Comparison of ENCODE assay signal across 16 mouse cellular contexts in the genomic region with DNA sequence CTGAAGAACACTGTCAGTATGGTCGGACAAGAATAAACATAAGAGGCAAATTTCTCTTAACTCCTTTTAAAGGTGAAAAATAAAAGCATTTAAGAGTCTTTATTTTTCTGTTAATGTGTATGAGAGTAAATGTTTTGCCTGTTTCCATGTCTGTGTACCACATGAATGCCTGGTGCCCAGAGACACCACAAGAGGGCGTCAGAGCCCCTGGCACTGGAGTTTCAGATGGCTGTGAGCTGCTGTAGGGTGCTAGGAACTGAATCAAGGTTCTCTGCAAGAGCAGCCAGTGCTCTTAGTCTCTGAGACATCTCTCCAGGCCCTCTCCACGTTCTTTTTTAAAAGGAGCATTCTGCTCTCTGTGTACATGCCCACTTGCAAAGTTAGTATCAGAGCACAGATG.
DNase-seq lines count a peak whose midpoint lies in the region; ATAC-seq and TF ChIP-seq lines count a peak whose summit lies in the region.
"Had no signal": no experiment of that assay in that cellular context is flagged by ENCODE, and none has a peak within 500 bp of the region (broad histone marks: within the 10 kb centered on the region; RNA-seq: fewer than 3 reads in every experiment).

No protein-coding gene starts in this region.

- 94% methylated on average over 3 of the region's 3 CpGs for WGBS in kidney, adult 2 months
- WGBS in kidney, embryonic 14.5 days, result 86% methylated on average over 3 of the region's 3 CpGs
- WGBS in midbrain, postnatal 0 days, result 82% methylated on average over 3 of the region's 3 CpGs
- 89% methylated on average over 3 of the region's 3 CpGs for WGBS in midbrain, embryonic 16.5 days

- no peak overlapping the region for H3K9ac ChIP-seq in kidney, embryonic 14.5 days (ENCODE audit: low read depth, low read length)
- no peak overlapping the region for H3K9ac ChIP-seq in midbrain, postnatal 0 days (replicated peaks; ENCODE audit: low read length, poor library complexity, severe bottlenecking)
- H3K9ac ChIP-seq in midbrain, embryonic 16.5 days (ENCODE audit: low read depth, low read length), result no peak overlapping the region
- H3K9ac ChIP-seq: embryonic facial prominence, embryonic 15.5 days; heart, embryonic 13.5 days; hindbrain, embryonic 12.5 days had no signal

- H3K27ac ChIP-seq in kidney, adult 2 months (ENCODE audit: insufficient read depth, low read depth, low read length), result no peak overlapping the region
- H3K27ac ChIP-seq in kidney, embryonic 14.5 days (ENCODE audit: low read depth, low read length), result no peak overlapping the region
- H3K27ac ChIP-seq in midbrain, postnatal 0 days (ENCODE audit: low read depth, low read length), result no peak overlapping the region
- no peak overlapping the region for H3K27ac ChIP-seq in midbrain, embryonic 16.5 days (ENCODE audit: low read length)
- H3K27ac ChIP-seq: embryonic facial prominence, embryonic 15.5 days; heart, embryonic 13.5 days; hindbrain, embryonic 12.5 days had no signal

- H3K9me3 ChIP-seq in kidney, embryonic 14.5 days (ENCODE audit: control insufficient read depth, low read length), result no peaks in the 10 kb centered on the region
- H3K9me3 ChIP-seq in midbrain, postnatal 0 days (ENCODE audit: low read length), result no peaks in the 10 kb centered on the region
- H3K9me3 ChIP-seq in midbrain, embryonic 16.5 days (replicated peaks; ENCODE audit: control insufficient read depth, low read length, poor library complexity, severe bottlenecking), result no peaks in the 10 kb centered on the region; the same call in 1 of the 2 replicates
- H3K9me3 ChIP-seq: embryonic facial prominence, embryonic 15.5 days had no signal

- DNase-seq in kidney, adult 2 months, result no peak
- no peak for DNase-seq in midbrain, postnatal 0 days (ENCODE audit: low spot score)
- peak; percentile 56 for DNase-seq in R1 (ENCODE audit: low read depth, low spot score)
- no peak for DNase-seq in urinary bladder, postnatal 25 days (ENCODE audit: low spot score)
- DNase-seq: cerebellum, adult 11-12 months; gastrocnemius, postnatal 14 days; kidney, adult 8-10 months; spleen, adult 18-20 months had no signal

- H3K4me1 ChIP-seq in kidney, adult 2 months (ENCODE audit: control insufficient read depth, insufficient read depth, low read length), result peaks cover 3% of the 10 kb centered on the region; the same call in 1 of the 2 replicates
- no peaks in the 10 kb centered on the region for H3K4me1 ChIP-seq in kidney, embryonic 14.5 days (ENCODE audit: control insufficient read depth, insufficient read depth, low read length)
- no peaks in the 10 kb centered on the region for H3K4me1 ChIP-seq in midbrain, postnatal 0 days (ENCODE audit: insufficient read depth, low read length)
- no peaks in the 10 kb centered on the region for H3K4me1 ChIP-seq in midbrain, embryonic 16.5 days (ENCODE audit: control insufficient read depth, insufficient read depth, low read length)
- H3K4me1 ChIP-seq: embryonic facial prominence, embryonic 15.5 days; hindbrain, embryonic 12.5 days had no signal

- TF ChIP-seq POLR2A in kidney, adult 2 months (IDR thresholded peaks at IDR 0.05; ENCODE audit: low read depth, low read length), result no peak

- TF ChIP-seq CTCF in kidney, adult 2 months (conservative IDR thresholded peaks at IDR 0.05; ENCODE audit: insufficient read depth, insufficient read length, low read depth, low read length), result peak; percentile 37
- TF ChIP-seq CTCF in midbrain, postnatal 0 days (IDR thresholded peaks at IDR 0.05), result peak; percentile 42

- no peaks in the 10 kb centered on the region for H3K27me3 ChIP-seq in kidney, adult 2 months (replicated peaks; ENCODE audit: control insufficient read depth, insufficient read depth, low read length)
- no peaks in the 10 kb centered on the region for H3K27me3 ChIP-seq in kidney, embryonic 14.5 days (ENCODE audit: control insufficient read depth, insufficient read depth, low read length)
- H3K27me3 ChIP-seq in midbrain, postnatal 0 days (ENCODE audit: insufficient read depth, low read length), result no peaks in the 10 kb centered on the region
- no peaks in the 10 kb centered on the region for H3K27me3 ChIP-seq in midbrain, embryonic 16.5 days (ENCODE audit: control insufficient read depth, insufficient read depth, low read depth, low read length)
- H3K27me3 ChIP-seq: embryonic facial prominence, embryonic 15.5 days; heart, embryonic 13.5 days; hindbrain, embryonic 12.5 days; megakaryocyte, embryonic 14.5 days had no signal

- no peak overlapping the region for H3K4me3 ChIP-seq in kidney, adult 2 months (ENCODE audit: insufficient read depth, low read depth, low read length)
- H3K4me3 ChIP-seq in kidney, embryonic 14.5 days (ENCODE audit: low read length), result no peak overlapping the region
- H3K4me3 ChIP-seq in midbrain, postnatal 0 days (ENCODE audit: low read depth, low read length), result no peak overlapping the region
- no peak overlapping the region for H3K4me3 ChIP-seq in midbrain, embryonic 16.5 days (ENCODE audit: low read depth, low read length)
- H3K4me3 ChIP-seq: embryonic facial prominence, embryonic 15.5 days; heart, embryonic 13.5 days; hindbrain, embryonic 12.5 days; megakaryocyte, embryonic 14.5 days had no signal

- peaks cover 10% of the 10 kb centered on the region for H3K36me3 ChIP-seq in kidney, adult 2 months (ENCODE audit: control insufficient read depth, insufficient read depth, low read length)
- peaks cover 31% of the 10 kb centered on the region for H3K36me3 ChIP-seq in kidney, embryonic 14.5 days (ENCODE audit: control insufficient read depth, insufficient read depth, low read length)
- peaks cover 22% of the 10 kb centered on the region for H3K36me3 ChIP-seq in midbrain, postnatal 0 days (ENCODE audit: insufficient read depth, low read length)
- H3K36me3 ChIP-seq in midbrain, embryonic 16.5 days (ENCODE audit: control insufficient read depth, insufficient read depth, low read length), result peaks cover 22% of the 10 kb centered on the region

- ATAC-seq in kidney, embryonic 14.5 days (ENCODE audit: low FRiP score, low TSS enrichment), result no peak
- ATAC-seq in midbrain, postnatal 0 days (ENCODE audit: low FRiP score), result no peak
- ATAC-seq in midbrain, embryonic 16.5 days, result no peak
- no peak for ATAC-seq in frontal cortex, adult (ENCODE audit: low TSS enrichment)
- ATAC-seq: forebrain, embryonic 14.5 days had no signal

- H3K4me2 ChIP-seq in kidney, embryonic 14.5 days (replicated peaks; ENCODE audit: low read depth, low read length), result no peak overlapping the region
- H3K4me2 ChIP-seq in midbrain, postnatal 0 days (ENCODE audit: low read depth, low read length, poor library complexity, severe bottlenecking), result no peak overlapping the region
- H3K4me2 ChIP-seq in midbrain, embryonic 16.5 days (ENCODE audit: low read length), result no peak overlapping the region
- H3K4me2 ChIP-seq: embryonic facial prominence, embryonic 15.5 days; heart, embryonic 13.5 days; hindbrain, embryonic 12.5 days had no signal
